Mouse (Mus musculus): ENCODE data around the gene Tmem91. TPM values are rescaled to one million over a fixed set of nuclear protein-coding genes. Genes with fewer than 3 reads are reported as not detected.
A peak's percentile ranks its signal among the peaks of the same experiment; 100 is the strongest.

Gene Tmem91
- polyA plus RNA-seq, 1 experiment from 2014 or later, result 2.5 TPM

- peak within 1 kb of the TSS; percentile 54 for H3K4me2 ChIP-seq (replicated peaks; ENCODE audit: low read depth, low read length)
- peak; percentile 97 for ATAC-seq (ENCODE audit: low FRiP score, low TSS enrichment)
- H3K36me3 ChIP-seq (ENCODE audit: control insufficient read depth, insufficient read depth, low read length), result no peaks in the 10 kb centered on the region
- H3K9ac ChIP-seq (ENCODE audit: low read depth, low read length), result peak within 1 kb of the TSS; percentile 62
- H3K27me3 ChIP-seq (ENCODE audit: control insufficient read depth, insufficient read depth, low read length), result peaks cover 7% of the 10 kb centered on the region
- under 1% methylated on average over 46 of the region's 46 CpGs for whole genome bisulfite sequencing
- no peaks in the 10 kb centered on the region for H3K9me3 ChIP-seq (ENCODE audit: control insufficient read depth, low read length)
- H3K4me3 ChIP-seq (ENCODE audit: low read length), result peak within 1 kb of the TSS; percentile 61
- peaks cover 10% of the 10 kb centered on the region; the same call in 1 of the 2 replicates for H3K4me1 ChIP-seq (ENCODE audit: control insufficient read depth, insufficient read depth, low read length)
- H3K27ac ChIP-seq (ENCODE audit: low read depth, low read length), result peak within 1 kb of the TSS; percentile 84
Measured at GRCm38 (mm10) chr7:25680514-25681258, 5.7 kb upstream of the Tmem91 start, which contains the start of gene B9d2. TSS of gene B9d2 (plus strand) at chr7:25680780.

- Histone ChIP-seq H3K4me3 (ENCODE audit: low read length) (peak overlapping the region; percentile 61), H3K27ac (ENCODE audit: low read depth, low read length) (no peak overlapping the region), H3K9ac (ENCODE audit: low read depth, low read length) (peak overlapping the region; percentile 62; the same call in 1 of the 2 replicates), H3K4me1 (ENCODE audit: control insufficient read depth, insufficient read depth, low read length) (peaks cover 12% of the 10 kb centered on the region), H3K27me3 (ENCODE audit: control insufficient read depth, insufficient read depth, low read length) (peaks cover 14% of the 10 kb centered on the region), H3K4me2 (replicated peaks; ENCODE audit: low read depth, low read length) (peak overlapping the region; percentile 54), H3K9me3 (ENCODE audit: control insufficient read depth, low read length) (no peaks in the 10 kb centered on the region), H3K36me3 (ENCODE audit: control insufficient read depth, insufficient read depth, low read length) (no peaks in the 10 kb centered on the region)
- ATAC-seq (ENCODE audit: low FRiP score, low TSS enrichment), result no peak
- 12% methylated on average over 6 of the region's 6 CpGs for WGBS
Measured at GRCm38 (mm10) chr7:25679971-25680370, 5.0 kb upstream of the Tmem91 start.

GRCm38 (mm10) chr7:25677013-25677412, 2.0 kb upstream of the Tmem91 start:
- peaks cover 11% of the 10 kb centered on the region; the same call in 1 of the 2 replicates for H3K4me1 ChIP-seq (ENCODE audit: control insufficient read depth, insufficient read depth, low read length)
- no peak overlapping the region for H3K4me3 ChIP-seq (ENCODE audit: low read length)
- H3K4me2 ChIP-seq (replicated peaks; ENCODE audit: low read depth, low read length), result no peak overlapping the region
- H3K36me3 ChIP-seq (ENCODE audit: control insufficient read depth, insufficient read depth, low read length), result no peaks in the 10 kb centered on the region
- 93% methylated on average over 7 of the region's 7 CpGs for WGBS
- no peaks in the 10 kb centered on the region for H3K9me3 ChIP-seq (ENCODE audit: control insufficient read depth, low read length)
- no peak overlapping the region for H3K27ac ChIP-seq (ENCODE audit: low read depth, low read length)
- no peak overlapping the region for H3K9ac ChIP-seq (ENCODE audit: low read depth, low read length)
- H3K27me3 ChIP-seq (ENCODE audit: control insufficient read depth, insufficient read depth, low read length), result peaks cover 30% of the 10 kb centered on the region
- ATAC-seq (ENCODE audit: low FRiP score, low TSS enrichment), result no peak

GRCm38 (mm10) chr7:25676085-25676781, 1.3 kb upstream of the Tmem91 start:
- peaks cover 11% of the 10 kb centered on the region; the same call in 1 of the 2 replicates for H3K4me1 ChIP-seq (ENCODE audit: control insufficient read depth, insufficient read depth, low read length)
- no peaks in the 10 kb centered on the region for H3K36me3 ChIP-seq (ENCODE audit: control insufficient read depth, insufficient read depth, low read length)
- no peak overlapping the region for H3K27ac ChIP-seq (ENCODE audit: low read depth, low read length)
- no peak overlapping the region for H3K9ac ChIP-seq (ENCODE audit: low read depth, low read length)
- no peak overlapping the region for H3K4me2 ChIP-seq (replicated peaks; ENCODE audit: low read depth, low read length)
- H3K27me3 ChIP-seq (ENCODE audit: control insufficient read depth, insufficient read depth, low read length), result peaks cover 30% of the 10 kb centered on the region
- no peaks in the 10 kb centered on the region for H3K9me3 ChIP-seq (ENCODE audit: control insufficient read depth, low read length)
- no peak overlapping the region for H3K4me3 ChIP-seq (ENCODE audit: low read length)
- 76% methylated on average over 15 of the region's 15 CpGs for WGBS
- ATAC-seq (ENCODE audit: low FRiP score, low TSS enrichment), result no peak

GRCm38 (mm10) chr7:25675405-25675804, 439 bp upstream of the Tmem91 start:
- Histone ChIP-seq H3K4me2 (replicated peaks; ENCODE audit: low read depth, low read length) (peak overlapping the region; percentile 60), H3K4me3 (ENCODE audit: low read length) (peak overlapping the region; percentile 36), H3K27me3 (ENCODE audit: control insufficient read depth, insufficient read depth, low read length) (peaks cover 30% of the 10 kb centered on the region), H3K9ac (ENCODE audit: low read depth, low read length) (no peak overlapping the region), H3K9me3 (ENCODE audit: control insufficient read depth, low read length) (no peaks in the 10 kb centered on the region), H3K27ac (ENCODE audit: low read depth, low read length) (no peak overlapping the region), H3K4me1 (ENCODE audit: control insufficient read depth, insufficient read depth, low read length) (peaks cover 11% of the 10 kb centered on the region; the same call in 1 of the 2 replicates), H3K36me3 (ENCODE audit: control insufficient read depth, insufficient read depth, low read length) (no peaks in the 10 kb centered on the region)
- WGBS, result 40% methylated on average over 6 of the region's 6 CpGs
- no peak for ATAC-seq (ENCODE audit: low FRiP score, low TSS enrichment)

GRCm38 (mm10) chr7:25674297-25674696, 669 bp downstream of the Tmem91 start:
- H3K4me2 ChIP-seq (replicated peaks; ENCODE audit: low read depth, low read length), result no peak overlapping the region; the same call in 1 of the 2 replicates
- no peaks in the 10 kb centered on the region; the same call in 1 of the 2 replicates for H3K36me3 ChIP-seq (ENCODE audit: control insufficient read depth, insufficient read depth, low read length)
- H3K27ac ChIP-seq (ENCODE audit: low read depth, low read length), result no peak overlapping the region
- peak overlapping the region; percentile 36; the same call in 1 of the 2 replicates for H3K4me3 ChIP-seq (ENCODE audit: low read length)
- ATAC-seq (ENCODE audit: low FRiP score, low TSS enrichment), result no peak
- 38% methylated on average over 9 of the region's 9 CpGs for WGBS
- H3K4me1 ChIP-seq (ENCODE audit: control insufficient read depth, insufficient read depth, low read length), result peaks cover 6% of the 10 kb centered on the region; the same call in 1 of the 2 replicates
- peaks cover 30% of the 10 kb centered on the region for H3K27me3 ChIP-seq (ENCODE audit: control insufficient read depth, insufficient read depth, low read length)
- no peak overlapping the region for H3K9ac ChIP-seq (ENCODE audit: low read depth, low read length)
- H3K9me3 ChIP-seq (ENCODE audit: control insufficient read depth, low read length), result no peaks in the 10 kb centered on the region

GRCm38 (mm10) chr7:25672442-25672841, 2.5 kb downstream of the Tmem91 start:
- Histone ChIP-seq H3K36me3 (ENCODE audit: control insufficient read depth, insufficient read depth, low read length) (peaks cover 13% of the 10 kb centered on the region), H3K9me3 (ENCODE audit: control insufficient read depth, low read length) (no peaks in the 10 kb centered on the region), H3K27ac (ENCODE audit: low read depth, low read length) (no peak overlapping the region), H3K9ac (ENCODE audit: low read depth, low read length) (no peak overlapping the region), H3K4me3 (ENCODE audit: low read length) (no peak overlapping the region), H3K4me1 (ENCODE audit: control insufficient read depth, insufficient read depth, low read length) (peaks cover 6% of the 10 kb centered on the region; the same call in 1 of the 2 replicates), H3K4me2 (replicated peaks; ENCODE audit: low read depth, low read length) (no peak overlapping the region), H3K27me3 (ENCODE audit: control insufficient read depth, insufficient read depth, low read length) (peaks cover 30% of the 10 kb centered on the region)
- 52% methylated on average over 4 of the region's 4 CpGs for WGBS
- ATAC-seq (ENCODE audit: low FRiP score, low TSS enrichment), result no peak

GRCm38 (mm10) chr7:25671686-25672085, 3.3 kb downstream of the Tmem91 start:
- H3K27me3 ChIP-seq (ENCODE audit: control insufficient read depth, insufficient read depth, low read length), result peaks cover 30% of the 10 kb centered on the region
- no peak for ATAC-seq (ENCODE audit: low FRiP score, low TSS enrichment)
- no peak overlapping the region for H3K9ac ChIP-seq (ENCODE audit: low read depth, low read length)
- WGBS, result 80% methylated on average over 2 of the region's 2 CpGs
- H3K4me2 ChIP-seq (replicated peaks; ENCODE audit: low read depth, low read length), result no peak overlapping the region
- peaks cover 18% of the 10 kb centered on the region for H3K36me3 ChIP-seq (ENCODE audit: control insufficient read depth, insufficient read depth, low read length)
- no peak overlapping the region for H3K27ac ChIP-seq (ENCODE audit: low read depth, low read length)
- no peaks in the 10 kb centered on the region for H3K9me3 ChIP-seq (ENCODE audit: control insufficient read depth, low read length)
- H3K4me3 ChIP-seq (ENCODE audit: low read length), result no peak overlapping the region
- peaks cover 6% of the 10 kb centered on the region; the same call in 1 of the 2 replicates for H3K4me1 ChIP-seq (ENCODE audit: control insufficient read depth, insufficient read depth, low read length)
